Mouse (Mus musculus) right cerebral cortex, postnatal 14 days (tissue): ENCODE results near the gene Cycs.
"Not testable (repeated sequence)": the region's sequence is repeated elsewhere in the genome, so short reads cannot be mapped to it uniquely, and the experiment has no call there.

Source experiments
- DNase-seq: peaks from one replicate; pipeline ENCODE4 v3.0.0; 2022

Cycs gene

GRCm38 (mm10) chr6:50566141-50566996 lies at the start of gene Cycs:
Gene Cycs (minus strand): TSS chr6:50566538.
- DNase-seq: peak; percentile 100

- DNase-seq: peak; percentile 11
Observed at GRCm38 (mm10) chr6:50601620-50602019, 35.3 kb upstream of the Cycs start.

GRCm38 (mm10) chr6:50598560-50598959 lies 32.2 kb upstream of the Cycs start:
- DNase-seq: peak; percentile 34

GRCm38 (mm10) chr6:50596301-50597211 lies 30.2 kb upstream of the Cycs start, which contains the start of gene 4921507P07Rik:
Gene 4921507P07Rik (minus strand): TSS chr6:50596632.
- peak; percentile 89 for DNase-seq

- DNase-seq: no peak
Observed at GRCm38 (mm10) chr6:50594372-50594771, 28.0 kb upstream of the Cycs start.

GRCm38 (mm10) chr6:50593334-50593845 lies 27.1 kb upstream of the Cycs start:
- DNase-seq: no peak

GRCm38 (mm10) chr6:50590234-50590633 lies 23.9 kb upstream of the Cycs start:
- no peak for DNase-seq

- peak; percentile 19 for DNase-seq
Observed at GRCm38 (mm10) chr6:50588251-50588650, 21.9 kb upstream of the Cycs start.

- no peak for DNase-seq
Observed at GRCm38 (mm10) chr6:50587412-50587811, 21.1 kb upstream of the Cycs start.

GRCm38 (mm10) chr6:50586316-50586715 lies 20.0 kb upstream of the Cycs start:
- no peak for DNase-seq

GRCm38 (mm10) chr6:50585733-50586132 lies 19.4 kb upstream of the Cycs start:
- no peak for DNase-seq

- no peak for DNase-seq
Observed at GRCm38 (mm10) chr6:50571661-50572060, 5.3 kb upstream of the Cycs start.

GRCm38 (mm10) chr6:50566997-50567255 lies 588 bp upstream of the Cycs start:
- DNase-seq: no peak

GRCm38 (mm10) chr6:50563651-50564050 lies 2.7 kb downstream of the Cycs start:
- no peak for DNase-seq

- DNase-seq: no peak
Observed at GRCm38 (mm10) chr6:50562421-50562820, 3.9 kb downstream of the Cycs start.

GRCm38 (mm10) chr6:50560776-50561175 lies 5.6 kb downstream of the Cycs start:
- DNase-seq: no peak

- no peak for DNase-seq
Observed at GRCm38 (mm10) chr6:50558877-50559276, 7.5 kb downstream of the Cycs start.

- DNase-seq: no peak
Observed at GRCm38 (mm10) chr6:50557566-50557965, 8.8 kb downstream of the Cycs start.

GRCm38 (mm10) chr6:50554223-50554622 lies 12.1 kb downstream of the Cycs start:
- DNase-seq: not testable (repeated sequence)

- no peak for DNase-seq
Observed at GRCm38 (mm10) chr6:50552881-50553518, 13.3 kb downstream of the Cycs start.

GRCm38 (mm10) chr6:50549791-50550190 lies 16.5 kb downstream of the Cycs start:
- DNase-seq: no peak

GRCm38 (mm10) chr6:50549051-50549450 lies 17.3 kb downstream of the Cycs start:
- no peak for DNase-seq

GRCm38 (mm10) chr6:50545412-50546043 lies 20.8 kb downstream of the Cycs start:
- no peak for DNase-seq
